Mouse (Mus musculus) G1E (cell line): ENCODE measurements at regions not wholly inside any gene's neighbourhood (a gene's known extent, or its start where the extent isn't known, plus 50 kb on each side); places are given as distances from the start of the nearest gene placed in this dataset.

ENCODE experiments used
- CTCF ChIP-seq: IDR thresholded peaks from 2 replicates; pipeline ENCODE4 v1.5.1; 2012; ENCODE audit warnings: low read depth, low read length, inconsistent platforms, mixed read lengths
- GATA1 ChIP-seq: IDR thresholded peaks from 2 replicates; pipeline ENCODE4 v1.6.1; 2012; ENCODE audit warnings: borderline replicate concordance, low read length, inconsistent platforms, mixed read lengths
- POLR2AphosphoS5 ChIP-seq: IDR thresholded peaks from 2 replicates; pipeline ENCODE4 v1.6.1; 2012; ENCODE audit warnings: low read depth, low read length, inconsistent platforms; ENCODE audit not compliant: insufficient replicate concordance
- TAL1 ChIP-seq: conservative IDR thresholded peaks from 2 replicates; pipeline ENCODE4 v1.6.1; 2012; ENCODE audit warnings: low read depth, low read length, inconsistent platforms, mixed read lengths

GRCm38 (mm10) chr14:76818256-76819010 lies 218.1 kb upstream of the Ccdc122 start:
- TF ChIP-seq TAL1 (no peak), CTCF (no peak), GATA1 (no peak), POLR2AphosphoS5 (no peak)
